Mouse (Mus musculus): ENCODE data around the gene Olfr45. TPM values are rescaled to one million over a fixed set of nuclear protein-coding genes. Genes with fewer than 3 reads are reported as not detected.
"Not testable (repeated sequence)": the region's sequence is repeated elsewhere in the genome, so short reads cannot be mapped to it uniquely, and the experiment has no call there.

The Olfr45 gene
- total RNA-seq (2021): not detected
- long read RNA-seq, experiment 1: 0 reads
- long read RNA-seq, experiment 2: 0 reads

DNA sequence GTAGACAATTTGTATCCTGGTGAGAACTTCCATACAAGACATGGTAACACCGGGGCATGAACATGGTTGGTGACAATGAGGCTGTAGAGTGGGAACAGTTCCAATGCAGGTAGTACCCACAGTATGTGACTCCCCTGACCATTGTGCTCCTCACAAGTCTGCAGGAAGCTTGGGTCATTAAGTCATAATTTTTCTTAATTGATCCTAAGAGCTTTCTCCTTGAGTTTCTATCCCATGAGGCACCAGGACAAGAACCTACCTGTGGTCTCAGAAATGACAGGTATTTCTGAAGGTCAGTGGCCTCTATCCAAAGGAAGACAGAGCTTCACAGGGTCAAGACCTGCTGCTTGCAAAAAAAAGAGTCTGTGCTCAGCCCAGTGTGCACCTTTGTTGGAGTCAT, at the start of gene Olfr45:
TSS of gene Olfr45 (plus strand) at position 301 of the 400 bp plus-strand sequence.
- intact Hi-C loops (cut with DNase I): loop anchor here (1.0 kb wide), 1 partner anchor 35 kb away; the partner anchor contains the start of gene Olfr53
- DNase-seq: no peak

DNA sequence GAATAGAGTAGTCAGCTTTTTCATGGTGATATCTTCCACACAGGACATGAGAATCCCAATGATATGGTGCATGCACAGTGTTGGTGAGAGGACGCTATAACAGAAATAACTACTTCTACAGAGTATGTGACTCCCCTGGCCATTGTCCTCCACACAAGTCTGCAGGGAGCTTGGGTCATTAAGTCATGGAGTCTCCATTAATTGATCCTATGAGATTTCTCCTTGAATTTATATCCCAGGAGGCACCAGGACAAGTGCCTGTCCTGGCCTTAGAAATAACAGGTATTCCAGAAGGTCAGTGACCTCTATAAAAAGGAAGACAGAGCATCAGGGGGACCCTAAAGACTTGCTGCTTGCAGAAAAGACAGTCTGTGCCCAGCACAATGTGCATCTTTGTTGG, 35.6 kb upstream of the Olfr45 start, which contains the start of gene Olfr53:
TSS of gene Olfr53 (plus strand) at position 301 of the 400 bp plus-strand sequence.
- DNase-seq: no peak
- intact Hi-C loops (cut with DNase I): loop anchor here (1.0 kb wide), 1 partner anchor 36 kb away; no protein-coding TSS in a partner anchor

DNA sequence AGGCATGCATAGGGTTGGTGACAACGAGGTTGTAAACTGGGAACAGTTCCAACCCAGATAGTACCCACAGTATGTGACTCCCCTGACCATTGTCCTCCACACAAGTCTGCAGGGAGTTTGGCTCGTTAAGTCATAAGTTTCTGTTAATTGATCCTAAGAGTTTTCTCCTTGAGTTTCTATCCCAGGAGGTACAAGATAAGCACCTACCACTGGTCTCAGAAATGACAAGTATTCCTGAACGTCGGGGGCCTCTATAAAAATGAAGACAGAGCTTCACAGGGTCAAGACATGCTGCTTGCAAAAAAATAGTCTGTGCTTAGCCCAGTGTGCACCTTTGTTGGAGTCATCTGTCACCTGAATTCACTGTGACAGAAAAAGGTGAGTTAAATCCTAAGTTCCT, 22.1 kb upstream of the Olfr45 start, which contains the start of gene Olfr539:
TSS of gene Olfr539 (plus strand) at position 301 of the 400 bp plus-strand sequence.
- no peak for DNase-seq
- intact Hi-C loops (cut with DNase I): no loop called here

DNA sequence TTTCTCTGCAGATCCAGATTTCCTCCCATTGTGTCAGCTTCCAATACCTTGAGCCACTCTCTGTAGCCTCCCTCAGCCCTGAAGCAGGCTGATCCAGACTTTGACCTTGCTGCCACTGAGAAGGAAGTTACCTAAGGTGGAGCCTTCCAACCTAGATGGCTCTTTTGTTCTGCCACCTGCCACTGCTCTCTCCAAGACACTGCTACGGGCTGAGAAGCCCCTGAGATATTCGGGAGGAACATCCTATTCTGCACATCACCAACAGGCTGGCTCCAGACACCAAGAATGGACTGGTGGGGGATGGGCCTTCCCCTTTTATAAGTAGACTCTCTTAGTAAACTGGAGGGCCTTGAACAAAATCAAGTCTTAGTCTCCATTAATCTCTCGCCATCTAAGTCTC, 11.1 kb upstream of the Olfr45 start:
- intact Hi-C loops (cut with DNase I): not testable (repeated sequence)

DNA sequence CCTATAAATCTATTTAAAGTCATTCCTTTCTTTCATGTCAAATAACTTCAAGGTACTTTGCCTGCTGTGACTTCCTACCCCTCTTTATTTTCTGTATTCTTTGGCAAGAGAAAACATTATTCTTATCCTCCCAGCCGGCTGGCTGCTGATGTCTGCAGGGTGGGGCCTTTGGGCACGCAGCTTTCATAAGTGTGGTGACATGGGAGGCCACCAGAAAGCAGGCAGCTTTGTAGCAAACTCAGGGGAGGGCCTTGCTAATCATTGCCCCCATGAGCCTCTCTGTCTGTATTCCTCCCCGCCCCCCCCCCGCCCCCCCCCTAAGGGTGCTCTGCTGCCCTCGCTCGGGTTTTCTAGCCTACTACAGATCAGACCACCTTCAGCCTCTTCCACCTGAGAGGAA, 5.9 kb upstream of the Olfr45 start:
- intact Hi-C loops (cut with DNase I): no loop called here
- DNase-seq: no peak

More for the DNA sequence above, 11.1 kb upstream of the Olfr45 start:
- not testable (repeated sequence) for DNase-seq

DNA sequence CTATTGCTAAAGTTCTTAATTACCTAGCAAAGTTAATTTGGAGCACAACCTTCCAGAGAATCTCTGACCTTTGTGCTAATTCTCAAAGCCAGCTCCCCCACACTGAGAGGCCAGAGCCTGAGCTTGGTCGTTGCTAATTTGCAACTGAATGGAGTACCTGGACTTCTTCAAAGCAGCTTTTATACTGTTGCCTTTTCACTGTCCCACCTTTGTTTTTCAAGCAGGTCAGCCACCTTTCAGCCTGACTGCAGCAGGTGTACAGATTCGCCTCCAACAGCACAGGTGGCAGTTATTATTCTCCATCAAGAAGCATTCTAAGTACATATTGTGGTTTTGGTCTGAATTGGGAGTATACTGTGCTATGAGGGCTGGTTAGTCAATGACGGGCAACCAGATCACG, 2.2 kb upstream of the Olfr45 start:
- DNase-seq; intact Hi-C loops (cut with DNase I): not testable (repeated sequence)

DNA sequence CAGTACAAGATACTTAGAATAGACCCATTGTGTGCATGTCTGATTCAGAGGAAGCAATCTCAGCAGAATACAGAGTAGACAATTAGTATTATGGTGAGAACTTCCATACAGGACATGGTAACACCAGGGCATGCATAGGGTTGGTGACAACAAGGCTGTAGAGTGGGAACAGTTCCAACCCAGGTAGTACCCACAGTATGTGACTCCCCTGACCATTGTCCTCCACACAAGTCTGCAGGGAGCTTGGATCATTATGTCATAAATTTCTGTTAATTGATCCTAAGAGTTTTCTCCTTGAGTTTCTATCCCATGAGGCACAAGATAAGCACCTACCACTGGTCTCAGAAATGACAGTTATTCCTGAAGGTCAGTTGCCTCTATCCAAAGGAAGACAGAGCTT, 15.2 kb downstream of the Olfr45 start, which contains the start of gene Olfr541:
TSS of gene Olfr541 (plus strand) at position 301 of the 400 bp plus-strand sequence.
- no peak for DNase-seq
- intact Hi-C loops (cut with DNase I): no loop called here

DNA sequence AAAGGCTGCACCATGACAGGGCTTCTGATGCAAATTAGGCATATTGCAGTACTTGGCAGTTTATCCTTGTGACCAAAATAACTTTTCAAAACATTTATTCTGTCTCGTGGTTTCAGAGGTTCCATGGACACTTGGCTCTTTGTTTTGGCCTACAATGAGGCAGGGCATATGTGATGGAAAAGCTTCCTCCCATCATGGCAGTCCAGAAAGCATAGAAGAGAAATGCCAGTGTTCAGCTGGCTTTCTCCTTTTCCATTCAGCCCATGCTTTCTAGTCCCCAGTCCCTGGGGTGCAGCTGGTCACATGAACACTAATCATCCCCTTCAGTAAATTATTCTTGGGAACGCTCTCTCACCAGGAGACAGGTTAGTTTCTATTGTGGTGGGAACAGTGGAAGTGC, 24.6 kb downstream of the Olfr45 start:
- no peak for DNase-seq
- intact Hi-C loops (cut with DNase I): no loop called here

DNA sequence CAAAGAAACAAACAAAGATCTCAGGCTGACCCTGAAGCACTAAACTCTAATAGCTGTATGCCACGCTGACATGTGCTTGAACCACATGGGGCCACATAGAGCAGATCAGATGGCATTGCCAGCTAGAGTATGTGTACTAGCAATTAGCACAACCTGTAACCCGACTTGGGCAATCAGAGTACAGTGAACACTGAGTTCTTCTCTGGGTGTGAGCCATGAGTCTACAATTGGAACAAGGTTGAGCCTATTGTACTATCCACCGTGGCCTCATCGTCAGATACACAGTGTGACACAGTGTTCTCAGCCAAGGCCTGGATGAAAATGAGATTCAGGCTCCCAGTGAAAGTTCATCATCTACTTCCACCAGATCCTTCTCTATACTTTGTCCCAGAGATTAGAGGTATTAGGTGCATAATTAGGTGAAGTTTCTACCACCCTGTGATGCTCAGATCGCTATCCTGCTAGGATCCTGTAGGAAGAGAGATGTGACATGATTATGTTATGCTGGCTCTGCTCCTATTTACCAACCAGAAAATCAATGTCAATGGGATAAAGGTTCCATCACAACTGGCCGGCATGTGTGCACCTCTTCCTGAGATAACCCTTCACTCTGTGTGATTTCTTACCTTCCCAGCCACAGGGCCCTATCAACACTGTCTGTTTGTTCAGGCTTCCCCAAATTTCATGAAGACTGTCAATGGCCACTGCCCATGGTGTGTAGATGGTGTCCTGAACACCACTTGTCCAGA, 26.0 kb downstream of the Olfr45 start:
- DNase-seq: no peak
- intact Hi-C loops (cut with DNase I): no loop called here

DNA sequence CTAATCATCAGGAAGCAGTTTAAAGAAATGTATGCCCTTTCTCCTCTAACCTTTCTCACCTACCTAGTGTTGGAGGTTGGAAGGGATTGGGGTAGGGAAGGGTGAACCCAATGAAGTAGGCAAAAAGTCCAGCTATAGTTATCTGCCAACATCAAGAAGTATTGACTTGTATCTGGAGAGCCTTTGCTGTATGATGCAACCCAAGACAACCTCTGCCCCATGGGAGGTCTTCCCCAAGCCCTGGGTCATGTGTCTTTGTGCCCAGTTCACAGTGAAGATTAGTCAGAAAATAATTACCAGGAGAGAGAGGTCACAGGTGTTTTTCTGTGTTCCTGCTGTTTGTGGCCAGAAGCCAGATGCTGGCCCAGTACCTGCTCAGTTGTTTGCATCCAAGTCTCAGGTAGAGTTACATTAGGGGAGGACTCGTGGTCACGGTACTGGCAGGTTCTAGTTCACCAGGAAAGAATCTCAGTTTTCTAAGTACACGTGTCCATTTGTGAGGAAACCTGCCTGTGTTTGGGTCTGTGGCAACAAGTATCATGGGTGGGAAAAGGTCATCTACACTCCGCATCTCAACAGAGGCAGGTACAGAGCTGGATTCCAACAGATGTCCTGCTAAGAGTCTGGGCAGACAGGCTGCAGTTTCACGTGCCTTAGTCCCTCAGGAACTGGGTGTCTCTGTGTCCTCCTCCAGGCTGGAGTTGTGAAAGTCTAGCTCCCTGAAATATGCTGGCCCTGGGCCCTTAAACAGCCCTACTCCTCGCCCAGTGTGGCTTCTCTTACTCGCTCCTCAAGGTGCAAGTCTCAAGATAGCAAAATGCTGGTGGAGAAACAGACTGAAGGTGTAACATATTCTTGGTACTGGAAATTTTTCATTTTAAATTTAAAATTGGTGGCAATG, 35.7 kb downstream of the Olfr45 start:
- DNase-seq: no peak

DNA sequence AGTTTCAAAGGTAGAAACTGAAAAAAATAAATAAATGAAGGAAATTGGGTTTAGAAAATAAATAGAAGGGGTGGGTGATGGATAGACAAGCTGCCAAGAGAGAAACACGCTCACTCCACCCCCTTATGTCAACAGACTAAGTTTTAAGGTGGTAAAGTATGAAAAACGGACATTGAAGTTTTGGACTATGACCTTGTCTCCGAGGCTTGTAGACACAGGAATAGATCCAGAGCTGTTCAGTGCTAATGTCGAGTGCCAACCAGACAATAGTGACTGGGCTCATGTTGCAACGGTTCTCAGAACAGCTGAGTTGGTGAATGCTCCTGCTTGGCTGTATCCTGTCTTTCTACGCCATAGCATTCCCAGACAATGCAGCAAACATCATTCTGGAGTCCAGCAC, 39.3 kb downstream of the Olfr45 start:
- intact Hi-C loops (cut with DNase I): no loop called here
- DNase-seq: no peak

More for the DNA sequence above, 35.7 kb downstream of the Olfr45 start:
- intact Hi-C loops (cut with DNase I): no loop called here

DNA sequence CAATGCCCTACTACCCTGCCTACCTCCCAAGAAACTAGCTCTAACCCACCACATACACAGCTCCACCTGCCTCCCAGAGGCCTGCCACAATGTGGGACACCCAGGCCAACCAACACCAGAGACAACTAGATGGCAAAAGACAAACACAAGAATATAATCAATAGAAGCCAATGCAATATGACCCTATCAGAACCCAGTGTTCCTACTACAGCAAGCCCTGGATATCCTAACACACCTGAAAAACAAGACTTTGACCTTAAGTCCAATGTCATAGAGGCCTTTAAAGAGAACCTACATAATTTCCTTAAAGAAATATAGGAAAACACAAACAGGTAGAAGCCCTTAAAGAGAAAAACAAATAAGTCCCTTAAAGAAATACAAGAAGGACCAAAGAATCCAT, 43.8 kb downstream of the Olfr45 start:
- no peak for DNase-seq
- intact Hi-C loops (cut with DNase I): no loop called here

DNA sequence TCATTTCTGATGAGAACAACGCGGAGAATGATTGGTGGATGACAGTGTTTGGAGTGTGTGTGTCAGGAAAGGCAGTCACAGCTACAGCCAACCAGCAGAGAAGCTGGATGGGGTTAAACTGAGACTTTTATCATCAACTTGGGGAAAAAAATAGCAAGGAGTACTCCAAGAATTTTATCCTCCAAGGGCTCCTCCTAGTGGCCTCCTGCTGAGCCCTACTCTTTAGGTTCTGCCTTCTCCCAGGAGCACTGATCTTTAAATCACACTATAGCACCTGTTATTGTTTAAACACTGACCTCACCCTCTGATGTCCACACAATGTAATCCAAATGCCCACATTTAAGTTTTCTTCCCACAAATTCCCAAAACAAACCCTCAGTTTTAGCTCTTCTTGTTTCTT, 51.4 kb downstream of the Olfr45 start:
- intact Hi-C loops (cut with DNase I): no loop called here
- DNase-seq: no peak

Other genes with a start within 250 kb of the Olfr45 start
- not detected for gene Olfr533, start 218.6 kb upstream of the Olfr45 start, total RNA-seq (2021)
- gene Olfr535, start 197.7 kb upstream of the Olfr45 start, total RNA-seq (2021): not detected
- gene Olfr536, start 174.6 kb upstream of the Olfr45 start, total RNA-seq (2021): not detected
- not detected for gene Olfr538, start 114.1 kb upstream of the Olfr45 start, total RNA-seq (2021)
- not detected for gene Olfr46, start 80.7 kb upstream of the Olfr45 start, total RNA-seq (2021)
- not detected for gene Olfr61, start 53.0 kb upstream of the Olfr45 start, total RNA-seq (2021)
- not detected for gene Olfr53, start 35.5 kb upstream of the Olfr45 start, total RNA-seq (2021)
- not detected for gene Olfr539, start 22.0 kb upstream of the Olfr45 start, total RNA-seq (2021)
- gene Olfr541, start 15.3 kb downstream of the Olfr45 start, total RNA-seq (2021): not detected
- gene Cyp2e1, start 81.8 kb downstream of the Olfr45 start, total RNA-seq (2021): 1 to 10 TPM in 1 of 2 experiments, under 1 TPM in 1; 0.93 to 5.7 TPM
- gene Syce1, start 105.9 kb downstream of the Olfr45 start, total RNA-seq (2021): not detected
- under 1 TPM; 0.22 to 0.36 TPM for gene Zfp941, start 140.2 kb downstream of the Olfr45 start, total RNA-seq (2021)
- gene Urah, start 153.1 kb downstream of the Olfr45 start, total RNA-seq (2021): not detected
- gene Scgb1c1, start 163.6 kb downstream of the Olfr45 start, total RNA-seq (2021): 1 to 10 TPM; 6.2 to 8.4 TPM
- gene Odf3, start 165.9 kb downstream of the Olfr45 start, total RNA-seq (2021): not detected
- gene Gm45785, start 174.4 kb downstream of the Olfr45 start, total RNA-seq (2021): not detected
- gene Ric8a, start 175.0 kb downstream of the Olfr45 start, total RNA-seq (2021): 10 to 100 TPM; 23.7 to 24.5 TPM
- gene Bet1l, start 175.6 kb downstream of the Olfr45 start, total RNA-seq (2021): 10 to 100 TPM; 11.3 to 12.5 TPM
- 10 to 100 TPM; 92.6 to 92.8 TPM for gene Psmd13, start 200.0 kb downstream of the Olfr45 start, total RNA-seq (2021)
- 10 to 100 TPM; 54.6 to 56.2 TPM for gene Sirt3, start 200.4 kb downstream of the Olfr45 start, total RNA-seq (2021)
- 1,000 to 10,000 TPM; 2,004 to 2,091 TPM for gene Cox8b, start 218.5 kb downstream of the Olfr45 start, total RNA-seq (2021)
- gene Nlrp6, start 239.0 kb downstream of the Olfr45 start, total RNA-seq (2021): not detected

All from heart, postnatal 14 days (tissue).